Mouse (Mus musculus) midbrain, embryonic 13.5 days (tissue): ENCODE data around the gene Zp1. TPM values are rescaled to one million over a fixed set of nuclear protein-coding genes. Genes with fewer than 3 reads are reported as not detected.

Experiments
- ATAC-seq: fragments of 200-750 bp; cut with Nextera tagmentation; 2 replicates; pipeline ENCODE4 v1.8.0; 2017; ENCODE audit warnings: mild to moderate bottlenecking, moderate TSS enrichment, moderate library complexity
- H3K27ac ChIP-seq: fragments of 300-500 bp; sonication (generic); 2 replicates; pipeline ENCODE4 v1.5.1; 2015; ENCODE audit warnings: inconsistent platforms, mild to moderate bottlenecking, moderate library complexity
- H3K27me3 ChIP-seq: fragments of 300-500 bp; sonication (generic); 2 replicates; pipeline ENCODE4 v1.6.1; 2015; ENCODE audit warnings: mild to moderate bottlenecking, inconsistent platforms
- H3K36me3 ChIP-seq: fragments of 300-500 bp; sonication (generic); 2 replicates; pipeline ENCODE4 v1.6.1; 2015; ENCODE audit warnings: mild to moderate bottlenecking, inconsistent platforms
- H3K4me1 ChIP-seq: fragments of 300-500 bp; sonication (generic); replicated peaks from 2 replicates; pipeline ENCODE4 v1.6.1; 2015; ENCODE audit warnings: inconsistent platforms
- H3K4me2 ChIP-seq: fragments of 300-500 bp; sonication (generic); replicated peaks from 2 replicates; pipeline ENCODE4 v1.6.1; 2015; ENCODE audit warnings: moderate library complexity, mild to moderate bottlenecking, inconsistent platforms
- H3K4me3 ChIP-seq: fragments of 300-500 bp; sonication (generic); replicated peaks from 2 replicates; pipeline ENCODE4 v1.5.1; 2015; ENCODE audit warnings: mild to moderate bottlenecking, inconsistent platforms
- H3K9ac ChIP-seq: fragments of 300-500 bp; sonication (generic); replicated peaks from 2 replicates; pipeline ENCODE4 v1.6.1; 2015; ENCODE audit warnings: mild to moderate bottlenecking, inconsistent platforms
- H3K9me3 ChIP-seq: fragments of 300-500 bp; sonication (generic); 2 replicates; pipeline ENCODE4 v1.6.1; 2016; ENCODE audit warnings: mild to moderate bottlenecking, inconsistent platforms
- WGBS: fragments of 180-500 bp; shearing (Covaris S2); methylation state at CpG from one replicate; pipeline ENCODE4 v1.1.7; 2015; 5-methylcytosine and 5-hydroxymethylcytosine counted together
- polyA plus RNA-seq: library from polyadenylated mRNA; unstranded; fragments of >200 nt; fragmentation: Nextera tagmentation; extraction: Ambion mirVana; gene quantifications from 2 replicates; pipeline ENCODE4 v1.2.1, GENCODE M21; 2015

The Zp1 gene
- polyA plus RNA-seq, 1 experiment from 2014 or later: not detected

GRCm38 (mm10) chr19:10869886-10870527, 50.4 kb downstream of the Zp1 start, which contains the start of gene Tmem132a:
Gene Tmem132a (minus strand): TSS chr19:10869940.
- no peaks in the 10 kb centered on the region for H3K9me3 ChIP-seq
- H3K9ac ChIP-seq: peak within 1 kb of the TSS; percentile 91
- peaks cover 37% of the 10 kb centered on the region for H3K4me1 ChIP-seq
- H3K4me2 ChIP-seq: peak within 1 kb of the TSS; percentile 73
- H3K27me3 ChIP-seq: no peaks in the 10 kb centered on the region
- WGBS: 2% methylated on average over 8 of the region's 8 CpGs
- peak within 1 kb of the TSS; percentile 90 for H3K4me3 ChIP-seq
- peaks cover 57% of the 10 kb centered on the region for H3K36me3 ChIP-seq
- peak within 1 kb of the TSS; percentile 92 for H3K27ac ChIP-seq
- ATAC-seq: peak; percentile 53; the same call in 1 of the 2 replicates

- no peaks in the 10 kb centered on the region for H3K9me3 ChIP-seq
- H3K36me3 ChIP-seq: peaks cover 63% of the 10 kb centered on the region
- H3K4me3 ChIP-seq: peak overlapping the region; percentile 90
- H3K27me3 ChIP-seq: no peaks in the 10 kb centered on the region
- WGBS: under 1% methylated on average over 41 of the region's 43 CpGs
- H3K4me1 ChIP-seq: peaks cover 37% of the 10 kb centered on the region
- ATAC-seq: peak; percentile 95
- H3K9ac ChIP-seq: peak overlapping the region; percentile 91
- H3K4me2 ChIP-seq: peak overlapping the region; percentile 73
- peak overlapping the region; percentile 92 for H3K27ac ChIP-seq
These were observed 51.1 kb downstream of the Zp1 start for GRCm38 (mm10) chr19:10869241-10869885.

- H3K27me3 ChIP-seq: no peaks in the 10 kb centered on the region
- H3K36me3 ChIP-seq: peaks cover 63% of the 10 kb centered on the region
- peak; percentile 35 for ATAC-seq
- WGBS: 0% methylated on average over 17 of the region's 17 CpGs
- H3K9ac ChIP-seq: peak overlapping the region; percentile 91
- H3K4me2 ChIP-seq: peak overlapping the region; percentile 73
- H3K4me3 ChIP-seq: peak overlapping the region; percentile 90
- peaks cover 37% of the 10 kb centered on the region for H3K4me1 ChIP-seq
- peak overlapping the region; percentile 92 for H3K27ac ChIP-seq
- no peaks in the 10 kb centered on the region for H3K9me3 ChIP-seq
These were observed 51.8 kb downstream of the Zp1 start for GRCm38 (mm10) chr19:10868623-10869141.

GRCm38 (mm10) chr19:10867946-10868622, 52.3 kb downstream of the Zp1 start:
- Histone ChIP-seq H3K36me3 (peaks cover 63% of the 10 kb centered on the region), H3K9me3 (no peaks in the 10 kb centered on the region)

GRCm38 (mm10) chr19:10866351-10866750, 54.1 kb downstream of the Zp1 start:
- Histone ChIP-seq H3K9me3 (no peaks in the 10 kb centered on the region), H3K27me3 (no peaks in the 10 kb centered on the region), H3K4me3 (peak overlapping the region; percentile 90; the same call in 1 of the 2 replicates), H3K4me1 (peaks cover 37% of the 10 kb centered on the region), H3K4me2 (0 out of 2 replicates have a peak overlapping the region, but pooled peaks have one; percentile 9), H3K9ac (no peak overlapping the region), H3K27ac (no peak overlapping the region), H3K36me3 (peaks cover 63% of the 10 kb centered on the region)
- WGBS: 91% methylated on average over 13 of the region's 13 CpGs
- no peak for ATAC-seq

More at GRCm38 (mm10) chr19:10867946-10868622, 52.3 kb downstream of the Zp1 start:
- Histone ChIP-seq H3K4me2 (peak overlapping the region; percentile 73), H3K4me1 (peaks cover 37% of the 10 kb centered on the region), H3K4me3 (peak overlapping the region; percentile 90), H3K27ac (peak overlapping the region; percentile 92), H3K9ac (peak overlapping the region; percentile 91), H3K27me3 (no peaks in the 10 kb centered on the region)
- WGBS: 33% methylated on average over 5 of the region's 5 CpGs
- no peak for ATAC-seq

Other genes with a start within 250 kb of the Zp1 start
- not detected in 2 replicates for gene Pga5, start 242.6 kb downstream of the Zp1 start, polyA plus RNA-seq
- gene Vps37c, start 231.9 kb downstream of the Zp1 start, polyA plus RNA-seq: 33.1 and 35.5 TPM in 2 replicates
- 0.24 TPM in 2 replicates for gene Cd5, start 181.6 kb downstream of the Zp1 start, polyA plus RNA-seq
- gene Cd6, start 90.6 kb downstream of the Zp1 start, polyA plus RNA-seq: not detected in 2 replicates
- 0.28 and 0.59 TPM in 2 replicates for gene Slc15a3, start 80.9 kb downstream of the Zp1 start, polyA plus RNA-seq
- 196 and 215 TPM in 2 replicates for gene Tmem132a, start 50.7 kb downstream of the Zp1 start, polyA plus RNA-seq
- gene Tmem109, start 38.6 kb downstream of the Zp1 start, polyA plus RNA-seq: 34.4 and 35.0 TPM in 2 replicates
- 45.4 and 49.5 TPM in 2 replicates for gene Prpf19, start 25.4 kb downstream of the Zp1 start, polyA plus RNA-seq
- 0.22 and 0.24 TPM in 2 replicates for gene Ptgdr2, start 16.5 kb upstream of the Zp1 start, polyA plus RNA-seq
- 15.5 and 16.2 TPM in 2 replicates for gene Ccdc86, start 28.6 kb upstream of the Zp1 start, polyA plus RNA-seq
- not detected in 2 replicates for gene Ms4a10, start 54.0 kb upstream of the Zp1 start, polyA plus RNA-seq
- gene Ms4a15, start 72.6 kb upstream of the Zp1 start, polyA plus RNA-seq: not detected in 2 replicates
- not detected in 2 replicates for gene Ms4a18, start 97.4 kb upstream of the Zp1 start, polyA plus RNA-seq
- not detected in 2 replicates for gene Ms4a8a, start 160.5 kb upstream of the Zp1 start, polyA plus RNA-seq
- not detected in 2 replicates for gene 1700017D01Rik, start 210.2 kb upstream of the Zp1 start, polyA plus RNA-seq
- not detected in 2 replicates for gene 1700025F22Rik, start 244.7 kb upstream of the Zp1 start, polyA plus RNA-seq